Mouse (Mus musculus): Measurements from ENCODE around the gene Clca4b. TPM values are rescaled to one million over a fixed set of nuclear protein-coding genes. Genes with fewer than 3 reads are reported as not detected.
"Not testable (repeated sequence)": the region's sequence is repeated elsewhere in the genome, so short reads cannot be mapped to it uniquely, and the experiment has no call there.

Clca4b gene
- polyA plus RNA-seq, 1 experiment from 2014 or later: not detected

DNA sequence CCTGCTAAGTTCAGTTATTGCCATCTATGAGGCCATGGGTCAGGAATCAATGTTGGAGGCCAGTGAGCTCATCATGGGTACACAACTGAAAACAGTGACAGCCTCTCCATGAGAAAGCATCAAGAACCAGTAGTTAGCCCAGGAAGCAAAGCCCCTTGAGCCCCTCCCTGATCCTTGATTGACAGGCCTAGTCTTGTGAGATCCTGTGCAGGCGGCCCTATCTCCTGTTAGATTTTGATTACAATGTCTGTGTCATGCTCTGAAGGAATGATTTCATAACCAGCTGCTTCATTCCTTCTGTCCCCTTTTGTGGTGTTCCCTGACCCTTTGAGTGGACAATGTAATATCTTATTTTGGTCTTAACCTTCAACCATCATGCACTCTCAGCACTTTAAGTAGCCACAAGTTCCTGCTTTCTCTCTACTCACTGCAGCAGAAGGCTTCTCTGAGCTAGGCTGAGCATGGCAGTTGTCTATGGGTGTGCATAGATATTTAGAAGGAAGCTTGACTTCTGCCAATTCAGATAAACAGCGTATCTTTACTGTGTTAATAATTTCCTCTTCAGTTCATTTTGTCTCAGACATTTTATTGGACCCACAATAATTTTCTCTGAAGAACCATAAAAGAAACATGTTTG lies 35.2 kb downstream of the Clca4b start:
- H3K27ac ChIP-seq (ENCODE audit: low read depth): no peak overlapping the region
- no peaks in the 10 kb centered on the region for H3K36me3 ChIP-seq (replicated peaks; ENCODE audit: insufficient read depth, low read length)
- no peak for DNase-seq
- H3K4me3 ChIP-seq (ENCODE audit: low read depth, low read length): no peak overlapping the region
- no peaks in the 10 kb centered on the region for H3K9me3 ChIP-seq (ENCODE audit: low read length)
- no peaks in the 10 kb centered on the region for H3K4me1 ChIP-seq (ENCODE audit: insufficient read depth)
- peak; percentile 40; the same call in 1 of the 2 replicates for ATAC-seq
- TF ChIP-seq CTCF (IDR thresholded peaks at IDR 0.05; ENCODE audit: low read depth) (no peak), EP300 (IDR thresholded peaks at IDR 0.05; ENCODE audit: low read depth) (no peak)
- no peak overlapping the region for H3K4me2 ChIP-seq (ENCODE audit: low read depth, low read length)
- H3K27me3 ChIP-seq (ENCODE audit: insufficient read depth, low read length): no peaks in the 10 kb centered on the region
- no peak overlapping the region for H3K9ac ChIP-seq (replicated peaks)
- WGBS (ENCODE audit: insufficient replicate concordance): 62% methylated on average over 2 of the region's 2 CpGs

DNA sequence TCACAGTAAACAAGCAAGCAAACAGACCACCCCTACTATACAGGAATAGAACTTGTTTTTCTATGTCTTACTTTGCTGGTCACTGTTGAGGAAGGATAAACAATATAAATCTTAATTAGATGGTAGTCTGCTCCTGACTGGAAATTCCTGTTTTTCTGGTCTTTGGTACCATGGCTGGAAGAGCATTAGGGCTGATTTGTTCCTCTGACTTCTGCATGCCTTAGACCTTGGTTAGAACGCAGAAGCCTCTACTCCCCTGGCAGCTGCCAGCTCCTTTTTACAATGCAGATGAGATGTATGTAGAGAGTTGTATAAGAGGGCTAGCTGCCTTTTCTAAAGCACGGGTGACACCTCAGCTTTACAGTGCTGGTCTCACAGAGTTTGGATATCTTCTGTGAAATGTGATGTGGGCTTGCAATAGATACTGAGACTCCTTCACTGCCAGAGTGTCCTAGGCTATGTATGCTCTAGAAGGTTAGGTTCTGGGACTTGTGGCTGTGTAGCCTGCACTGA lies 42.0 kb downstream of the Clca4b start:
- Histone ChIP-seq H3K4me1 (ENCODE audit: insufficient read depth) (no peaks in the 10 kb centered on the region), H3K27ac (ENCODE audit: low read depth) (no peak overlapping the region), H3K4me3 (ENCODE audit: low read depth, low read length) (no peak overlapping the region), H3K27me3 (ENCODE audit: insufficient read depth, low read length) (no peaks in the 10 kb centered on the region), H3K9ac (replicated peaks) (no peak overlapping the region), H3K36me3 (replicated peaks; ENCODE audit: insufficient read depth, low read length) (no peaks in the 10 kb centered on the region), H3K4me2 (ENCODE audit: low read depth, low read length) (no peak overlapping the region), H3K9me3 (ENCODE audit: low read length) (no peaks in the 10 kb centered on the region)
- WGBS (ENCODE audit: insufficient replicate concordance): 53% methylated on average over 2 of the region's 2 CpGs
- no peak for ATAC-seq
- TF ChIP-seq EP300 (IDR thresholded peaks at IDR 0.05; ENCODE audit: low read depth) (no peak), CTCF (IDR thresholded peaks at IDR 0.05; ENCODE audit: low read depth) (no peak)
- DNase-seq: no peak

DNA sequence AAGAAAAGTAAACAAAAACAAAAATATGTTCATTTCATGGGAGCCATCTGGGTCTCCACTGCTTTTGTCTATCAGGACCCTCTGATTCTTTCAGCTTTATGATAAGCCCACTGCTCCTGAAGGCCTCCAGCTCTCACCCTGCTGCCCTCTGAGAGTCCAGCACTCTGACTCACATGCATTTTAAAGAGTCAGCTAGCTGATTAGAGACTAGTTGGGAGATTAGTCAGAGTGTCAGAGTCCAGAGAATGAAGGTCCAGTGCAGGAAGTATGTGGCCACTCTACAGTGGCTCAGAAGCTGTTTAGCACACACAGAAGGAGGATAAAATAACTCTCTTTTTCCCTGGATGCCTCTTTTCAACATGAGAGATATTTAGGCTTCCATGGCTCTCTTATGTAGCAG lies 45.4 kb downstream of the Clca4b start:
- Histone ChIP-seq H3K4me3 (ENCODE audit: low read depth, low read length) (no peak overlapping the region), H3K36me3 (replicated peaks; ENCODE audit: insufficient read depth, low read length) (no peaks in the 10 kb centered on the region), H3K27me3 (ENCODE audit: insufficient read depth, low read length) (no peaks in the 10 kb centered on the region), H3K4me1 (ENCODE audit: insufficient read depth) (no peaks in the 10 kb centered on the region), H3K9me3 (ENCODE audit: low read length) (no peaks in the 10 kb centered on the region), H3K9ac (replicated peaks) (no peak overlapping the region), H3K27ac (ENCODE audit: low read depth) (no peak overlapping the region), H3K4me2 (ENCODE audit: low read depth, low read length) (no peak overlapping the region)
- ATAC-seq (no peak), DNase-seq (no peak)
- TF ChIP-seq EP300 (IDR thresholded peaks at IDR 0.05; ENCODE audit: low read depth) (no peak), CTCF (IDR thresholded peaks at IDR 0.05; ENCODE audit: low read depth) (no peak)

DNA sequence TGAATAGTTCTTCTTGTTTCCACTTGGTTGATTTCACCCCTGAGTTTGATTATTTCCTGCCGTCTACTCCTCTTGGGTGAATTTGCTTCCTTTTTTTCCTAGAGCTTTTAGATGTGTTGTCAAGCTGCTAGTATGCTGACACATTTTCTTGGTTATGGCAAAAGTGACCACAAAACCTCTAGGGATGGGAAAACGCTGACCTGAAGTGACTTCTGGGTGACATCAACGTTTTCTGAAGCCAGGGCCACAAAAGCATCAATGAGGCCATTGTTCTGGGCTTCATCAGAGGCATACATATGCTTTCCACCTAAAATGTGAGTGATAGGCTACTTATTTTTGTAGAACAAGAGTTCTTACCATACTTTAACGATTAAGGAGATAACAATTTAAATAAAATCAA lies 60.3 kb downstream of the Clca4b start:
- H3K9ac ChIP-seq (replicated peaks); DNase-seq; H3K4me2 ChIP-seq (ENCODE audit: low read depth, low read length); H3K36me3 ChIP-seq (replicated peaks; ENCODE audit: insufficient read depth, low read length); H3K4me1 ChIP-seq (ENCODE audit: insufficient read depth); H3K9me3 ChIP-seq (ENCODE audit: low read length); H3K4me3 ChIP-seq (ENCODE audit: low read depth, low read length); ATAC-seq; H3K27ac ChIP-seq (ENCODE audit: low read depth); H3K27me3 ChIP-seq (ENCODE audit: insufficient read depth, low read length): not testable (repeated sequence)
- WGBS (ENCODE audit: insufficient replicate concordance): 44% methylated on average over 3 of the region's 4 CpGs

Other genes with a start within 250 kb of the Clca4b start
- gene Sh3glb1, start 212.2 kb downstream of the Clca4b start, polyA plus RNA-seq (2015; fragmentation: Nextera tagmentation; extraction: Ambion mirVana): 84.8 and 91.2 TPM in 2 replicates
- gene Clca3a1, start 171.6 kb downstream of the Clca4b start, polyA plus RNA-seq (2015; fragmentation: Nextera tagmentation; extraction: Ambion mirVana): 8.3 and 8.5 TPM in 2 replicates
- 0.06 TPM in 1 of 2 replicates, not detected in the other for gene Clca3a2, start 113.0 kb downstream of the Clca4b start, polyA plus RNA-seq (2015; fragmentation: Nextera tagmentation; extraction: Ambion mirVana)
- gene Clca3b, start 83.2 kb downstream of the Clca4b start, polyA plus RNA-seq (2015; fragmentation: Nextera tagmentation; extraction: Ambion mirVana): not detected in 2 replicates
- not detected in 2 replicates for gene Clca4a, start 42.5 kb upstream of the Clca4b start, polyA plus RNA-seq (2015; fragmentation: Nextera tagmentation; extraction: Ambion mirVana)
- gene Clca1, start 100.2 kb upstream of the Clca4b start, polyA plus RNA-seq (2015; fragmentation: Nextera tagmentation; extraction: Ambion mirVana): not detected in 2 replicates
- gene Clca2, start 166.9 kb upstream of the Clca4b start, polyA plus RNA-seq (2015; fragmentation: Nextera tagmentation; extraction: Ambion mirVana): not detected in 2 replicates
- gene Odf2l, start 186.1 kb upstream of the Clca4b start, polyA plus RNA-seq (2015; fragmentation: Nextera tagmentation; extraction: Ambion mirVana): 5.4 and 5.6 TPM in 2 replicates